Mouse (Mus musculus) midbrain, postnatal 0 days (tissue): ENCODE data around the gene Nudt22. TPM values are rescaled to one million over a fixed set of nuclear protein-coding genes. Genes with fewer than 3 reads are reported as not detected.

Experiments
- ATAC-seq: fragments of 200-750 bp; cut with Nextera tagmentation; 2 replicates; pipeline ENCODE4 v1.8.0; 2017; ENCODE audit warnings: moderate number of reproducible peaks, mild to moderate bottlenecking, moderate TSS enrichment, moderate library complexity; ENCODE audit not compliant: low FRiP score
- DNase-seq: peaks from one replicate; pipeline ENCODE4 v3.0.0-alpha.2; 2015; ENCODE audit warnings: low spot score
- H3K27ac ChIP-seq: fragments of 300-500 bp; sonication (generic); 2 replicates; pipeline ENCODE4 v1.5.1; 2014; ENCODE audit warnings: low read depth, mild to moderate bottlenecking, low read length, mixed read lengths
- H3K27me3 ChIP-seq: fragments of 300-500 bp; sonication (generic); 2 replicates; pipeline ENCODE4 v1.6.1; 2014; ENCODE audit warnings: low read length, control low read depth, mixed read lengths; ENCODE audit not compliant: insufficient read depth
- H3K36me3 ChIP-seq: fragments of 300-500 bp; sonication (generic); 2 replicates; pipeline ENCODE4 v1.6.1; 2014; ENCODE audit warnings: low read length, control low read depth, mixed read lengths; ENCODE audit not compliant: insufficient read depth
- H3K4me1 ChIP-seq: fragments of 300-500 bp; sonication (generic); 2 replicates; pipeline ENCODE4 v1.6.1; 2014; ENCODE audit warnings: mild to moderate bottlenecking, control low read depth, antibody characterized with exemption, low read length, mixed read lengths; ENCODE audit not compliant: insufficient read depth
- H3K4me2 ChIP-seq: fragments of 300-500 bp; sonication (generic); 2 replicates; pipeline ENCODE4 v1.6.1; 2014; ENCODE audit warnings: low read depth, mild to moderate bottlenecking, low read length, mixed read lengths; ENCODE audit not compliant: poor library complexity, severe bottlenecking
- H3K4me3 ChIP-seq: fragments of 300-500 bp; sonication (generic); 2 replicates; pipeline ENCODE4 v1.5.1; 2014; ENCODE audit warnings: low read depth, mild to moderate bottlenecking, low read length, moderate library complexity
- H3K9ac ChIP-seq: fragments of 300-500 bp; sonication (generic); replicated peaks from 2 replicates; pipeline ENCODE4 v1.6.1; 2014; ENCODE audit warnings: mild to moderate bottlenecking, low read length, moderate library complexity, mixed read lengths; ENCODE audit not compliant: poor library complexity, severe bottlenecking
- H3K9me3 ChIP-seq: fragments of 300-500 bp; sonication (generic); 2 replicates; pipeline ENCODE4 v1.6.1; 2016; ENCODE audit warnings: low read length, control low read depth
- CTCF ChIP-seq: IDR thresholded peaks from 2 replicates; pipeline ENCODE4 v1.5.1; 2016; ENCODE audit warnings: antibody characterized with exemption, mild to moderate bottlenecking
- WGBS: fragments of 180-500 bp; shearing (Covaris S2); extraction: QIAGEN DNeasy Blood & Tissue Kit; methylation state at CpG from one replicate; pipeline ENCODE4 v1.1.7; 2014; 5-methylcytosine and 5-hydroxymethylcytosine counted together
- polyA plus RNA-seq: library from polyadenylated mRNA; unstranded; fragments of >200 nt; fragmentation: Nextera tagmentation; extraction: Ambion mirVana; gene quantifications from 2 replicates; pipeline ENCODE4 v1.2.1, GENCODE M21; 2015
- total RNA-seq: library from RNA; depleted of rRNA; stranded (reverse); fragments of >200 nt; gene quantifications from 2 replicates; pipeline ENCODE4 v1.2.3, GENCODE M21; 2014

The Nudt22 gene
- total and polyA plus RNA-seq, 2 experiments from 2014 or later: 17.8 to 19.6 TPM

DNA sequence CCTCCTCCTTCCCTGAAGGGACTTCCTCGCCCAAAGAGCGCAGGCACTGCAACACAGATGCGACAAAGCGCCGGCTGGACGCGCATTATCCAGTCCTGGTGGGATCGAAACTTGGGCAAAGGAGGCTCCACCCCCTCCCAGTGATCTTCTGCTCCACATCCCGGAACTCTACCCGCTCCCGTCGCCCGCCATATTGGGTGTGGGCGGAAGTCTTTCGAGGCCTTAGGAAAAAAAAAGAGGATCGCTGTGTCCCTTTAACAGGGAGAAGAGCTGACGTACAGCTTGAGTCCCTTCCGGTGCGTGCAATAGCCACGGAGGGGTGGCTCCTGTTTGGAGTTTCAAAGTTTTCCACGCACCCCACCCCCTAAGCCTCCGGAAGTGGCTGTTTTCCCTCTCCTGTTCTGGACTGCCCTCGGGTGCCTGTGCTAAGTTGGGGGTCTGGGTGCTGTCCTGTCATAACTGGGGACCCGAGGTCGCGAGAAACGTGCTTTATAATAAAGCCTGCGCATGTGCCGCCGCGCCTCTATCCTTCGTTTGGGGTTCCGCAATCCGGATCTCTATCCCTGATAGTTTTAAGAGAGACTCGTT lies 44.4 kb downstream of the Nudt22 start:
- peak; percentile 78 for ATAC-seq
- DNase-seq: peak; percentile 96
- Histone ChIP-seq H3K4me3 (peak overlapping the region; percentile 59), H3K9me3 (no peaks in the 10 kb centered on the region), H3K4me2 (peak overlapping the region; percentile 76), H3K27ac (peak overlapping the region; percentile 85), H3K36me3 (peaks cover 13% of the 10 kb centered on the region; the same call in 1 of the 2 replicates), H3K27me3 (no peaks in the 10 kb centered on the region), H3K9ac (peak overlapping the region; percentile 64), H3K4me1 (0 out of 2 replicates have a peak, but pooled peaks cover 3% of the 10 kb centered on the region)
- TF ChIP-seq CTCF: no peak
- under 1% methylated on average over 35 of the region's 35 CpGs for WGBS

DNA sequence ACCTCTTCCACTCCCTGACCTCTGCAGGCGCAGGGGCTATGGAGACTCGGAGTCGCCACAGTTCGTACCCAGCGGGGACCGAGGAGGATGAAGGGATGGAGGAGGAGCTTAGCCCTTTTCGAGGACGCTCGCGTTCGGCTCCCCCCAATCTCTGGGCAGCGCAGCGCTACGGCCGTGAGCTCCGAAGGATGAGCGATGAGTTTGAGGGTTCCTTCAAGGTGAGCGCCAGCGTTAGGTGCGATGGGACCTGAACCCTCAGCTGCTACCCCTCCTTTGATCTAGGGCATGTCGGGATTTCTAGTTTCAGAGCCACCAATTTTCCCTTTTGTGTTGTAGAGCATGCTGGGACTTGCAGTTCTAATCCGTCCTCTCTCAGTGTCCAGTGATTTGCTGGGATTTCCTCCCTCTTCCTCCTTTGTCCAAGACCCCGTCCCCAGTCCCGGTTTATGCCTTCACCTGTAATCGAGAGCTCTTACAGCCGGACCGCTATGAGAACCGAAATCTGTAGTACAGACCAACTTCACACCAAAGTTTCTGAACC lies 45.2 kb downstream of the Nudt22 start:
- Histone ChIP-seq H3K27ac (peak overlapping the region; percentile 85), H3K27me3 (no peaks in the 10 kb centered on the region), H3K36me3 (peaks cover 12% of the 10 kb centered on the region; the same call in 1 of the 2 replicates), H3K4me1 (0 out of 2 replicates have a peak, but pooled peaks cover 3% of the 10 kb centered on the region), H3K4me3 (peak overlapping the region; percentile 59), H3K4me2 (peak overlapping the region; percentile 76), H3K9me3 (no peaks in the 10 kb centered on the region), H3K9ac (peak overlapping the region; percentile 64)
- DNase-seq (peak; percentile 80), ATAC-seq (peak; percentile 29; the same call in 1 of the 2 replicates)
- TF ChIP-seq CTCF: no peak
- WGBS: under 1% methylated on average over 28 of the region's 28 CpGs

DNA sequence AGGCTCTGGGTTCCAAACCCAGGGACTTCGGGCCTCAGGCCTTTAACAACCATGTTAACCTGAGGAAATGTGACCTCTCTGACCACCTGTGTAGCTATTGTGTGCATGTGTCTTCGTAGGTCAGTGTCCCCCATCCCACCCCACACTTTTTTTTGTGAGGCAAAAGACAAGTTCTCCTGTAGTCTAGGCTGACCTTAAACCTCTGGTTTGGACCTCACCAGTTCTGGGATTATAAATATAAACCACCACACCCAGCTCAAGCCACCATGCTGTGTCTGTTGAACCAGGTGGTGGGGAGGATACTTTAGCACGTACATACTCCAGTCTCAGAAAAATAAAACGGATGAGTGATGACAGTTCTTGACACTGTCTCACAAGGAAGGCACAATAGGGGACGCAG lies 46.0 kb downstream of the Nudt22 start:
- peaks cover 5% of the 10 kb centered on the region; the same call in 1 of the 2 replicates for H3K36me3 ChIP-seq
- WGBS: 55% methylated on average over 5 of the region's 5 CpGs
- H3K4me3 ChIP-seq: peak overlapping the region; percentile 59
- ATAC-seq: no peak
- peak overlapping the region; percentile 85; the same call in 1 of the 2 replicates for H3K27ac ChIP-seq
- no peak for TF ChIP-seq CTCF
- DNase-seq: no peak
- H3K9me3 ChIP-seq: no peaks in the 10 kb centered on the region
- peak overlapping the region; percentile 64; the same call in 1 of the 2 replicates for H3K9ac ChIP-seq
- 0 out of 2 replicates have a peak, but pooled peaks cover 3% of the 10 kb centered on the region for H3K4me1 ChIP-seq
- H3K4me2 ChIP-seq: peak overlapping the region; percentile 76
- H3K27me3 ChIP-seq: no peaks in the 10 kb centered on the region

DNA sequence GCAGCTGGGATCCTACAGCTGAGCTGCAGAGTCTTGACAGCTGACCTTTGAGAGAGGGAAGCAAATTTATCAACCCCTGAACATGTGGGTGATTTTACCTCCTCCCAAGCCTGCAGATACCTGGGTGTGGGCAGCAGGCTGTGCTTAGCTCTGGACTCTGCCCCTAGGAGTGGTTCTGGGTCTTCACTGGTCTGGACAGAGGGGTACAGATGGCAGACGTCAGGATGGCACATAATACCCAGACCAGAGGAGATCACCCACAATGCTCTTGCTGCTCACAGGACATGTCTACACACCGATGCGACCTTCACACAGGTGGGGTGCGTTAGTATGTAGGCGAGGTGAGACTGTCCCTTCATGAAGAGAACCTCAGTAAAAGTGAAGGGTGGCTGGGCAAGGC lies 46.4 kb downstream of the Nudt22 start:
- H3K4me2 ChIP-seq: no peak overlapping the region
- WGBS: 91% methylated on average over 5 of the region's 5 CpGs
- H3K36me3 ChIP-seq: peaks cover 5% of the 10 kb centered on the region; the same call in 1 of the 2 replicates
- TF ChIP-seq CTCF: no peak
- no peaks in the 10 kb centered on the region for H3K9me3 ChIP-seq
- 0 out of 2 replicates have a peak, but pooled peaks cover 3% of the 10 kb centered on the region for H3K4me1 ChIP-seq
- H3K27me3 ChIP-seq: no peaks in the 10 kb centered on the region
- no peak for DNase-seq
- no peak overlapping the region for H3K9ac ChIP-seq
- no peak overlapping the region for H3K27ac ChIP-seq
- no peak for ATAC-seq
- no peak overlapping the region for H3K4me3 ChIP-seq

DNA sequence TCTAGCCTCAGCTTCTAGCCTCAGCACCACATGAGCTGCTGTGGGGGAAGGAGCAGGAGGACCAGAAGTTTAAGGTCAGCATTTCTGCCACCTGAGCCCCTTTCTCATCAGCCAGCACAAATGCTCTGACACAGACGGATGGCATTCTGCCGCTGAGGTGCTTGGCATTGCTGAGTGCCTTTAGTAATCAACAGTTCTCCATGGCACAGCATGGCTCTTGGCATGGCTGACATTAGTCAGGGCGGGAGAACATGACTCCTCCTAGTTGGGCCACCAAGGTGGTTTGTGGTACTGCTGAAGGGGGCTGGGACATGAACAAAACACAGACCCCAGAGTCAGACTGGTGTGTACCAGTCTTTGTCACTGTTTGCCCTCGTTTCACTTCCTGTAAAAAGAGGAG lies 47.7 kb downstream of the Nudt22 start:
- WGBS: 80% methylated on average over 4 of the region's 4 CpGs
- Histone ChIP-seq H3K4me1 (0 out of 2 replicates have a peak, but pooled peaks cover 3% of the 10 kb centered on the region), H3K4me3 (no peak overlapping the region), H3K9me3 (no peaks in the 10 kb centered on the region), H3K36me3 (peaks cover 5% of the 10 kb centered on the region; the same call in 1 of the 2 replicates), H3K27me3 (no peaks in the 10 kb centered on the region), H3K9ac (no peak overlapping the region), H3K4me2 (no peak overlapping the region), H3K27ac (no peak overlapping the region)
- no peak for TF ChIP-seq CTCF
- ATAC-seq (no peak), DNase-seq (peak; percentile 48)

DNA sequence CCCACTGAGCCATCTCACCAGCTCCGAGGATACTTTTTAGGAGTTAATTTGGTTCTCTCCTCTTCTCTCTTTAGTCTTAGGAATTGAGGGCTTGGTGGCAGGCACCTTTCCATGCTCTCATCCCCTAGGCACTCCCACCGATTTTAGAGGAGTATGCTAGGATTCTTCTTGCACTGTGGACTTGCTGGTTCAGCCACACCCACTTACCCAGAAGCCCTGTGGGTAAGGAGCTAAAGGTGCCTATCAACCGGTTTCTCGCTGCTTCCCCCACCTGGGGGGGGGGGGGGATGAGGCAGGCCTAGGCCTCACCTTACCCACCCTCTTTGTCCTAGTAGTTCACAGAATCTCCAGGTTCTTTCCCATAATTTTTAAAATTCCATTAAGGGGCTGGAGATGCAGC lies 48.2 kb downstream of the Nudt22 start:
- Histone ChIP-seq H3K4me2 (no peak overlapping the region), H3K27me3 (no peaks in the 10 kb centered on the region), H3K4me1 (peaks cover 2% of the 10 kb centered on the region), H3K9me3 (no peaks in the 10 kb centered on the region), H3K27ac (no peak overlapping the region), H3K9ac (no peak overlapping the region), H3K4me3 (no peak overlapping the region), H3K36me3 (peaks cover 5% of the 10 kb centered on the region; the same call in 1 of the 2 replicates)
- no peak for DNase-seq
- no peak for TF ChIP-seq CTCF
- 58% methylated on average over 4 of the region's 4 CpGs for WGBS
- no peak for ATAC-seq
